Mouse (Mus musculus) liver, embryonic 14.5 days (tissue): Measurements from ENCODE around the gene Dpep3. TPM values are rescaled to one million over a fixed set of nuclear protein-coding genes. Genes with fewer than 3 reads are reported as not detected.

Source experiments
- ATAC-seq: fragments of 200-750 bp; cut with Nextera tagmentation; 2 replicates; pipeline ENCODE4 v1.8.0; 2017; ENCODE audit warnings: moderate number of reproducible peaks, mild to moderate bottlenecking, moderate library complexity; ENCODE audit not compliant: insufficient read depth
- DNase-seq, 3 experiments: peaks; one replicate each; pipeline ENCODE4 v3.0.0-alpha.2; 2012 to 2013; ENCODE audit warnings: low read depth in 3 of 3, low spot score in 3 of 3
- H3K27ac ChIP-seq: fragments of 300-500 bp; sonication (generic); 2 replicates; pipeline ENCODE4 v1.5.1; 2014; ENCODE audit warnings: moderate library complexity, mild to moderate bottlenecking, control low read depth, inconsistent platforms
- H3K27me3 ChIP-seq: fragments of 300-500 bp; sonication (generic); 2 replicates; pipeline ENCODE4 v1.6.1; 2014; ENCODE audit warnings: mild to moderate bottlenecking, low read length, moderate library complexity; ENCODE audit not compliant: control insufficient read depth, insufficient read depth
- H3K36me3 ChIP-seq: fragments of 300-500 bp; sonication (generic); replicated peaks from 2 replicates; pipeline ENCODE4 v1.6.1; 2014; ENCODE audit warnings: low read depth; ENCODE audit not compliant: control insufficient read depth, insufficient read depth
- H3K4me1 ChIP-seq, 2 experiments: fragments of 200-500 bp in 1 of 2; fragments of 300-500 bp in 1 of 2; sonication (generic) in 1 of 2; replicated peaks; 2 replicates each; pipeline ENCODE4 v1.6.1; 2012 to 2014; ENCODE audit warnings: antibody characterized with exemption in 1 of 2, inconsistent platforms in 1 of 2, low read length in 1 of 2; ENCODE audit not compliant: control insufficient read depth in 2 of 2, insufficient read depth in 2 of 2
- H3K4me2 ChIP-seq: fragments of 300-500 bp; sonication (generic); 2 replicates; pipeline ENCODE4 v1.6.1; 2014; ENCODE audit warnings: low read depth, mild to moderate bottlenecking, control low read depth, moderate library complexity
- H3K4me3 ChIP-seq, 2 experiments: fragments of 200-500 bp in 1 of 2; fragments of 300-500 bp in 1 of 2; sonication (generic) in 1 of 2; 2 replicates each; pipeline ENCODE4 v1.5.1; 2012 to 2014; ENCODE audit warnings: low read depth in 2 of 2, low read length in 2 of 2, mild to moderate bottlenecking in 2 of 2, control low read depth in 1 of 2, inconsistent platforms in 1 of 2, moderate library complexity in 1 of 2; ENCODE audit not compliant: insufficient read depth in 1 of 2
- H3K9ac ChIP-seq: fragments of 300-500 bp; sonication (generic); replicated peaks from 2 replicates; pipeline ENCODE4 v1.6.1; 2014; ENCODE audit warnings: mild to moderate bottlenecking, control low read depth, moderate library complexity
- H3K9me3 ChIP-seq: fragments of 300-500 bp; sonication (generic); 2 replicates; pipeline ENCODE4 v1.6.1; 2016; ENCODE audit warnings: low read length, mixed read lengths; ENCODE audit not compliant: control insufficient read depth
- CTCF ChIP-seq: IDR thresholded peaks from 2 replicates; pipeline ENCODE4 v1.5.1; 2016; ENCODE audit warnings: antibody characterized with exemption, low read depth, control low read depth
- EP300 ChIP-seq: IDR thresholded peaks from 2 replicates; pipeline ENCODE4 v1.6.1; 2016; ENCODE audit warnings: antibody characterized with exemption, low read depth
- WGBS: fragments of 180-500 bp; shearing (Covaris S2); extraction: QIAGEN DNeasy Blood & Tissue Kit; methylation state at CpG from one replicate; pipeline ENCODE4 v1.1.7; 2014; ENCODE audit not compliant: insufficient replicate concordance; 5-methylcytosine and 5-hydroxymethylcytosine counted together
- polyA plus RNA-seq, 2 experiments: library from polyadenylated mRNA; depleted of rRNA in 1 of 2; stranded (reverse) in 1 of 2; unstranded in 1 of 2; fragments of >200 nt; fragmentation: Nextera tagmentation in 1 of 2; extraction: Ambion mirVana in 1 of 2; gene quantifications; 2 replicates each; pipeline versions ENCODE4 v1.2.1 to v1.2.3; 2012 to 2014

The Dpep3 gene
- polyA plus RNA-seq, 2 experiments = not detected

- ATAC-seq (no peak), DNase-seq (no peak)
- H3K9me3 ChIP-seq = no peaks in the 10 kb centered on the region
- H3K9ac ChIP-seq = no peak overlapping the region
- peak; percentile 37; the same call in 1 of the 2 replicates for TF ChIP-seq CTCF
- no peak for TF ChIP-seq EP300
- no peaks in the 10 kb centered on the region for H3K36me3 ChIP-seq
- H3K27ac ChIP-seq = no peak overlapping the region
- WGBS = 74% methylated on average over 4 of the region's 4 CpGs
- H3K27me3 ChIP-seq = no peaks in the 10 kb centered on the region; the same call in 1 of the 2 replicates
- H3K4me3 ChIP-seq = no peak overlapping the region
- peaks cover 8 to 10% of the 10 kb centered on the region in 2 experiments; a peak in 3 of 4 replicates for H3K4me1 ChIP-seq
- no peak overlapping the region for H3K4me2 ChIP-seq
Observed at GRCm38 (mm10) chr8:106006413-106006812, 27.2 kb upstream of the Dpep3 start.

GRCm38 (mm10) chr8:106005875-106006274 lies 26.6 kb upstream of the Dpep3 start, which contains the start of gene Dpep2nb:
Gene Dpep2nb (minus strand): TSS chr8:106005975.
- Histone ChIP-seq H3K4me3 (no peak within 1 kb of the TSS), H3K4me2 (no peak within 1 kb of the TSS), H3K36me3 (no peaks in the 10 kb centered on the region), H3K27ac (no peak within 1 kb of the TSS), H3K27me3 (no peaks in the 10 kb centered on the region; the same call in 1 of the 2 replicates), H3K4me1 (peaks cover 8 to 10% of the 10 kb centered on the region in 2 experiments; a peak in 3 of 4 replicates), H3K9me3 (no peaks in the 10 kb centered on the region), H3K9ac (no peak within 1 kb of the TSS)
- no peak for ATAC-seq
- WGBS = 75% methylated on average over 4 of the region's 4 CpGs
- DNase-seq = no peak
- TF ChIP-seq EP300 (no peak), CTCF (no peak)

- H3K4me3 ChIP-seq = no peak overlapping the region
- no peak overlapping the region for H3K27ac ChIP-seq
- no peak for TF ChIP-seq CTCF
- no peak for TF ChIP-seq EP300
- 40% methylated on average over 8 of the region's 8 CpGs for WGBS
- H3K36me3 ChIP-seq = no peaks in the 10 kb centered on the region
- no peak overlapping the region for H3K9ac ChIP-seq
- no peaks in the 10 kb centered on the region; the same call in 1 of the 2 replicates for H3K27me3 ChIP-seq
- ATAC-seq = no peak
- H3K4me1 ChIP-seq = peaks cover 0 to 1% of the 10 kb centered on the region in 2 experiments; a peak in 1 of 4 replicates
- no peaks in the 10 kb centered on the region for H3K9me3 ChIP-seq
- H3K4me2 ChIP-seq = no peak overlapping the region
- no peak for DNase-seq
Observed at GRCm38 (mm10) chr8:106004538-106005207, 25.4 kb upstream of the Dpep3 start.

GRCm38 (mm10) chr8:106001908-106002307 lies 22.7 kb upstream of the Dpep3 start:
- no peaks in the 10 kb centered on the region for H3K36me3 ChIP-seq
- WGBS = 67% methylated on average over 4 of the region's 4 CpGs

GRCm38 (mm10) chr8:105998971-105999370 lies 19.7 kb upstream of the Dpep3 start:
- Histone ChIP-seq H3K4me1 (peaks cover 0 to 5% of the 10 kb centered on the region in 2 experiments; a peak in 2 of 4 replicates), H3K4me2 (no peak overlapping the region), H3K4me3 (no peak overlapping the region), H3K27ac (no peak overlapping the region), H3K36me3 (no peaks in the 10 kb centered on the region), H3K27me3 (no peaks in the 10 kb centered on the region; the same call in 1 of the 2 replicates), H3K9me3 (no peaks in the 10 kb centered on the region), H3K9ac (no peak overlapping the region)
- WGBS = 69% methylated on average over 2 of the region's 2 CpGs
- TF ChIP-seq CTCF (no peak), EP300 (no peak)
- DNase-seq (no peak), ATAC-seq (peak; percentile 45; the same call in 1 of the 2 replicates)

More at GRCm38 (mm10) chr8:106001908-106002307, 22.7 kb upstream of the Dpep3 start:
- Histone ChIP-seq H3K4me2 (no peak overlapping the region), H3K27me3 (no peaks in the 10 kb centered on the region; the same call in 1 of the 2 replicates), H3K9me3 (no peaks in the 10 kb centered on the region), H3K4me3 (no peak overlapping the region), H3K4me1 (peaks cover 0 to 5% of the 10 kb centered on the region in 2 experiments; a peak in 2 of 4 replicates), H3K9ac (no peak overlapping the region), H3K27ac (no peak overlapping the region)
- DNase-seq (no peak), ATAC-seq (no peak)
- TF ChIP-seq EP300 (no peak), CTCF (no peak)
